Mouse (Mus musculus): Measurements from ENCODE around the gene Gcn1l1. TPM values are rescaled to one million over a fixed set of nuclear protein-coding genes. Genes with fewer than 3 reads are reported as not detected.

Gene Gcn1l1
- polyA plus RNA-seq, 1 experiment from 2014 or later, result 39.6 TPM

GRCm38 (mm10) chr5:115633060-115633459 is 68.0 kb downstream of the Gcn1l1 start:
- peak overlapping the region; percentile 64; the same call in 1 of the 2 replicates for H3K4me3 ChIP-seq (ENCODE audit: low read depth, low read length)
- no peak for ATAC-seq (ENCODE audit: insufficient number of reproducible peaks, low FRiP score, low TSS enrichment, low read depth)
- H3K27me3 ChIP-seq (ENCODE audit: control insufficient read depth, insufficient read depth, low read length), result no peaks in the 10 kb centered on the region
- H3K9me3 ChIP-seq (ENCODE audit: control insufficient read depth, low read length), result no peaks in the 10 kb centered on the region
- no peak overlapping the region for H3K9ac ChIP-seq (ENCODE audit: low read length)
- peaks cover 2% of the 10 kb centered on the region for H3K36me3 ChIP-seq (ENCODE audit: control insufficient read depth, insufficient read depth, low read length)
- H3K27ac ChIP-seq (replicated peaks; ENCODE audit: low read depth, low read length), result no peak overlapping the region
- peaks cover 12% of the 10 kb centered on the region for H3K4me1 ChIP-seq (ENCODE audit: control insufficient read depth, insufficient read depth, low read length)
- no peak for DNase-seq (ENCODE audit: low spot score)
- WGBS, result 72% methylated on average over 4 of the region's 4 CpGs
- H3K4me2 ChIP-seq (ENCODE audit: low read depth, severe bottlenecking), result peak overlapping the region; percentile 76

DNA sequence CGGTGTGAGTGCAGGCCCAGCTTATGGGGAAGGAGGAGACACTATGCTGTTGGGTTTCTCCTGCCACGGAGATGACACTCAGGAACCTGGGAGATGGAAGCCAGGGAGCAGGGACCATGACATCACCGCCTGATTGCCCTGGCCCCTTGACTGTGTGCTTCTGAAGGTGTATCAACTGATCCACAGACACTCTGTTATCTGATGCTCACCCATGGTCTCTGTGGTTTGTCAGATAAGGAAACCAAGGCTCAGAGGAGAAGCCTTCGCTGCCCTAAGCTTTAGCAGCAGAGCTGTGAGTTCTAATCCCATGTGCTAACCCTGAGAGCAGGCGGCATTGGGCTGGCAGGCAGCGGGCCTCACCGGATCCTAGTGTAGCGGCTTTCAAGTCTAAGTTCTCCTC is 69.0 kb downstream of the Gcn1l1 start:
- Histone ChIP-seq H3K4me1 (ENCODE audit: control insufficient read depth, insufficient read depth, low read length) (peaks cover 12% of the 10 kb centered on the region), H3K27me3 (ENCODE audit: control insufficient read depth, insufficient read depth, low read length) (no peaks in the 10 kb centered on the region), H3K27ac (replicated peaks; ENCODE audit: low read depth, low read length) (no peak overlapping the region), H3K9ac (ENCODE audit: low read length) (no peak overlapping the region), H3K4me3 (ENCODE audit: low read depth, low read length) (no peak overlapping the region), H3K36me3 (ENCODE audit: control insufficient read depth, insufficient read depth, low read length) (peaks cover 2% of the 10 kb centered on the region), H3K4me2 (ENCODE audit: low read depth, severe bottlenecking) (no peak overlapping the region), H3K9me3 (ENCODE audit: control insufficient read depth, low read length) (no peaks in the 10 kb centered on the region)
- WGBS, result 90% methylated on average over 8 of the region's 8 CpGs
- ATAC-seq (ENCODE audit: insufficient number of reproducible peaks, low FRiP score, low TSS enrichment, low read depth) (no peak), DNase-seq (ENCODE audit: low spot score) (no peak)

DNA sequence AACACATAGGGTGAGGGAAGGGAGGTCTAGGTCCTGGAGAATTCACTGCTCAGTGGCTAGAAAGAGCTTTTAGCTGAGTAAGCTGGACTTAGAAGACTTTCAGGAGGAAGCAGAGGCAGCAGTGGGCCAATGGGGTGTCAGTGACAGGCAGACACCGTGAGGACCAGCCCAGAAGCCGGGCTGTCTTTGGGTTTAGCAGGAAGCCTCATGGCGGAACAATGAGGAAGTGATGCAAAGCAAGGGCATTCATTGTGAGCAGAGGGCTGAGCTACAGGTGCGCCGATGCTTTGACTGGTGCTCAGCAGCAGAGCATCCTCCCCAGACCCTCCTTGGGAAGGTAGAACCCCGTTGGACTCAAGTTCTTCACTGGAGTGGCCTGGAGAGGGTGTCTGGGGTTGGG is 70.5 kb downstream of the Gcn1l1 start:
- WGBS, result 85% methylated on average over 6 of the region's 6 CpGs
- H3K4me2 ChIP-seq (ENCODE audit: low read depth, severe bottlenecking), result no peak overlapping the region
- H3K36me3 ChIP-seq (ENCODE audit: control insufficient read depth, insufficient read depth, low read length), result peaks cover 12% of the 10 kb centered on the region

DNA sequence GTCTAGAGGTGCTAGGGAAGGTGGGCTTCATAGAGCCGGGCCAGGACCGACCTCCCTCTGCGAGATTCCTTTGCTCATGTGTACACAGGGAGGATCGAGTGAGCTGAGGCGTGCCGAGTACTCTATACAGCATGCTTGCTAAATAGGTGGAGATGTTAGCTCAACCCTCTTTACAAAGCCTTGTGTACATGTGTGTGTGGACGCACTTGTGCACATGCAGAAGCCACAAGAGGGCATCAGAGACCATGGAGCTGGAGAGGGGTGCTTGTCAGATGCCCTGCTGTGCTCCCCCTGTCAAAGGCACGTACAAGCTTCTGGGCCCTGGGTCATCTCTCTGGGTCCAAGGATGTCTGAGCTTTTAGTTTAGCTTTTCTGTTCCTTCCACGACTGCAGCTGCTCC is 79.1 kb downstream of the Gcn1l1 start:
- WGBS, result 90% methylated on average over 9 of the region's 9 CpGs
- H3K27me3 ChIP-seq (ENCODE audit: control insufficient read depth, insufficient read depth, low read length), result no peaks in the 10 kb centered on the region
- H3K9me3 ChIP-seq (ENCODE audit: control insufficient read depth, low read length), result no peaks in the 10 kb centered on the region
- no peak overlapping the region for H3K4me2 ChIP-seq (ENCODE audit: low read depth, severe bottlenecking)
- H3K4me3 ChIP-seq (ENCODE audit: low read depth, low read length), result no peak overlapping the region
- H3K9ac ChIP-seq (ENCODE audit: low read length), result no peak overlapping the region
- no peaks in the 10 kb centered on the region for H3K4me1 ChIP-seq (ENCODE audit: control insufficient read depth, insufficient read depth, low read length)
- ATAC-seq (ENCODE audit: insufficient number of reproducible peaks, low FRiP score, low TSS enrichment, low read depth) (no peak), DNase-seq (ENCODE audit: low spot score) (no peak)
- no peak overlapping the region for H3K27ac ChIP-seq (replicated peaks; ENCODE audit: low read depth, low read length)
- peaks cover 42% of the 10 kb centered on the region for H3K36me3 ChIP-seq (ENCODE audit: control insufficient read depth, insufficient read depth, low read length)

More for the DNA sequence above, 70.5 kb downstream of the Gcn1l1 start:
- Histone ChIP-seq H3K27ac (replicated peaks; ENCODE audit: low read depth, low read length) (no peak overlapping the region), H3K4me1 (ENCODE audit: control insufficient read depth, insufficient read depth, low read length) (peaks cover 12% of the 10 kb centered on the region), H3K4me3 (ENCODE audit: low read depth, low read length) (no peak overlapping the region), H3K9ac (ENCODE audit: low read length) (no peak overlapping the region), H3K27me3 (ENCODE audit: control insufficient read depth, insufficient read depth, low read length) (no peaks in the 10 kb centered on the region), H3K9me3 (ENCODE audit: control insufficient read depth, low read length) (no peaks in the 10 kb centered on the region)
- ATAC-seq (ENCODE audit: insufficient number of reproducible peaks, low FRiP score, low TSS enrichment, low read depth) (no peak), DNase-seq (ENCODE audit: low spot score) (no peak)

- H3K9me3 ChIP-seq (ENCODE audit: control insufficient read depth, low read length), result no peaks in the 10 kb centered on the region
- H3K4me2 ChIP-seq (ENCODE audit: low read depth, severe bottlenecking), result no peak overlapping the region
- H3K27me3 ChIP-seq (ENCODE audit: control insufficient read depth, insufficient read depth, low read length), result no peaks in the 10 kb centered on the region
- DNase-seq (ENCODE audit: low spot score) (no peak), ATAC-seq (ENCODE audit: insufficient number of reproducible peaks, low FRiP score, low TSS enrichment, low read depth) (no peak)
- H3K4me1 ChIP-seq (ENCODE audit: control insufficient read depth, insufficient read depth, low read length), result peaks cover 5% of the 10 kb centered on the region
- 84% methylated on average over 3 of the region's 3 CpGs for WGBS
- peaks cover 19% of the 10 kb centered on the region for H3K36me3 ChIP-seq (ENCODE audit: control insufficient read depth, insufficient read depth, low read length)
- no peak overlapping the region for H3K4me3 ChIP-seq (ENCODE audit: low read depth, low read length)
- no peak overlapping the region for H3K27ac ChIP-seq (replicated peaks; ENCODE audit: low read depth, low read length)
- H3K9ac ChIP-seq (ENCODE audit: low read length), result no peak overlapping the region
Observed at GRCm38 (mm10) chr5:115648876-115649275, 83.8 kb downstream of the Gcn1l1 start.

GRCm38 (mm10) chr5:115649699-115650098 is 84.6 kb downstream of the Gcn1l1 start:
- no peak overlapping the region for H3K4me3 ChIP-seq (ENCODE audit: low read depth, low read length)
- H3K4me1 ChIP-seq (ENCODE audit: control insufficient read depth, insufficient read depth, low read length), result peaks cover 5% of the 10 kb centered on the region
- H3K36me3 ChIP-seq (ENCODE audit: control insufficient read depth, insufficient read depth, low read length), result peaks cover 13% of the 10 kb centered on the region
- ATAC-seq (ENCODE audit: insufficient number of reproducible peaks, low FRiP score, low TSS enrichment, low read depth) (no peak), DNase-seq (ENCODE audit: low spot score) (no peak)
- no peaks in the 10 kb centered on the region for H3K9me3 ChIP-seq (ENCODE audit: control insufficient read depth, low read length)
- H3K27me3 ChIP-seq (ENCODE audit: control insufficient read depth, insufficient read depth, low read length), result no peaks in the 10 kb centered on the region
- no peak overlapping the region for H3K9ac ChIP-seq (ENCODE audit: low read length)
- H3K27ac ChIP-seq (replicated peaks; ENCODE audit: low read depth, low read length), result no peak overlapping the region
- 88% methylated on average over 8 of the region's 8 CpGs for WGBS
- no peak overlapping the region for H3K4me2 ChIP-seq (ENCODE audit: low read depth, severe bottlenecking)

- no peak for ATAC-seq (ENCODE audit: insufficient number of reproducible peaks, low FRiP score, low TSS enrichment, low read depth)
- no peaks in the 10 kb centered on the region for H3K27me3 ChIP-seq (ENCODE audit: control insufficient read depth, insufficient read depth, low read length)
- peaks cover 4% of the 10 kb centered on the region for H3K36me3 ChIP-seq (ENCODE audit: control insufficient read depth, insufficient read depth, low read length)
- no peak overlapping the region for H3K9ac ChIP-seq (ENCODE audit: low read length)
- H3K4me2 ChIP-seq (ENCODE audit: low read depth, severe bottlenecking), result no peak overlapping the region
- no peak overlapping the region for H3K27ac ChIP-seq (replicated peaks; ENCODE audit: low read depth, low read length)
- no peaks in the 10 kb centered on the region for H3K9me3 ChIP-seq (ENCODE audit: control insufficient read depth, low read length)
- WGBS, result 91% methylated on average over 10 of the region's 10 CpGs
- no peak for DNase-seq (ENCODE audit: low spot score)
- peaks cover 5% of the 10 kb centered on the region for H3K4me1 ChIP-seq (ENCODE audit: control insufficient read depth, insufficient read depth, low read length)
- H3K4me3 ChIP-seq (ENCODE audit: low read depth, low read length), result no peak overlapping the region
Observed at GRCm38 (mm10) chr5:115650885-115651284, 85.8 kb downstream of the Gcn1l1 start.

DNA sequence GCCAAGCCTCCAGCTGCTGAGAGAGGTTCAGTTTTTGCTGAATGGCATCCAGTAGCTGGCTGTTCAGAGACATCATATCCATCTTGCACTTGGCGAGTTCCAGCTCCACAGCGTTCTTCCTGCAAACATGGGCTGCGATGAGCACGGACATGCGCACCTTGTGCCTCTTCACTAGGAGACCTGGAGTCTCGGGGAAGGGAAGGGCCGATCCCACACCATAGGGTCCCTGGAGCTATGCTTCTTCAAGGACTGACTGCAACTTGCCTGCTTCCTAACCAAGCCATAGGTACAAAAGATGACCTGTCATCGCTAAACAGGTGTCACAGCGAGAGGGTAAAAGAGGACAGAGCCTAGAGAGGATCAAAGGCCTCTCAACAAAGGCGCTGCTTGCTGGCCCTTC is 86.8 kb downstream of the Gcn1l1 start:
- H3K36me3 ChIP-seq (ENCODE audit: control insufficient read depth, insufficient read depth, low read length), result no peaks in the 10 kb centered on the region
- WGBS, result 88% methylated on average over 10 of the region's 10 CpGs
- ATAC-seq (ENCODE audit: insufficient number of reproducible peaks, low FRiP score, low TSS enrichment, low read depth), result no peak
- peak overlapping the region; percentile 59; the same call in 1 of the 2 replicates for H3K4me2 ChIP-seq (ENCODE audit: low read depth, severe bottlenecking)
- DNase-seq (ENCODE audit: low spot score), result no peak
- H3K9me3 ChIP-seq (ENCODE audit: control insufficient read depth, low read length), result no peaks in the 10 kb centered on the region
- no peak overlapping the region for H3K4me3 ChIP-seq (ENCODE audit: low read depth, low read length)
- no peaks in the 10 kb centered on the region for H3K27me3 ChIP-seq (ENCODE audit: control insufficient read depth, insufficient read depth, low read length)
- no peak overlapping the region for H3K9ac ChIP-seq (ENCODE audit: low read length)
- H3K4me1 ChIP-seq (ENCODE audit: control insufficient read depth, insufficient read depth, low read length), result peaks cover 5% of the 10 kb centered on the region
- no peak overlapping the region for H3K27ac ChIP-seq (replicated peaks; ENCODE audit: low read depth, low read length)
